In the genomic region with DNA sequence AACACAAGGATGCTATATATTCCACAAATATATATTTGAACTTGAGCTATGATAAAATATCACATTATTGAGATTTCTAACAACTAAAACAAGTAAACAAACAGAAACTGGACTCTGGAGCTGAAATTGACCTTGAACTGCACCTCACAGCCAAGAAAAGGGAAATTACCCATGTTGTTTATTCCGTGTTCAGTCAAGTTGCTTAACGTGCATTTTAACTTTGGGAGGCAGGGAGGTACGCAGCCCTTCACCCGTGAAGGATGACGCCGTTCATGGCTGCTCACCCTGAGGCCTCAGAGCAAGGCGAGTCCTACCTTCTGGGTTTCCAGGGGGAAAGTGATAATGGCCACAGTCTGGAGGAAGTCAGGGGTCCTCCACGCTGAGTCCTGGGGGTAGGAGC, we compare ENCODE assay signal across 21 mouse cellular contexts.
DNase-seq lines count a peak whose midpoint lies in the region; ATAC-seq and TF ChIP-seq lines count a peak whose summit lies in the region.
"Had no signal": no experiment of that assay in that cellular context is flagged by ENCODE, and none has a peak within 500 bp of the region (broad histone marks: within the 10 kb centered on the region; RNA-seq: fewer than 3 reads in every experiment).

No protein-coding gene starts in this region.

- no peak for DNase-seq in hindbrain, embryonic 10.5 days (ENCODE audit: low spot score)
- DNase-seq in liver, adult 2 months (ENCODE audit: extremely low read depth, low read depth, low spot score) = peak; percentile 91
- DNase-seq in liver, embryonic 11.5 days (ENCODE audit: low spot score) = no peak
- peak; percentile 69 to 71 for DNase-seq in kidney, postnatal 36 days
- DNase-seq: adrenal gland, adult 8-10 months; adrenal gland, postnatal 36 days; B cell, adult 2 months; cerebellum, adult 2 months; cerebellum, postnatal 14 days; embryo, embryonic 11 days; gastrocnemius, postnatal 36 days; heart, adult 18-20 months had no signal

- no peaks in the 10 kb centered on the region for H3K36me3 ChIP-seq in hindbrain, embryonic 10.5 days
- H3K36me3 ChIP-seq in hindbrain, embryonic 13.5 days = no peaks in the 10 kb centered on the region
- no peaks in the 10 kb centered on the region for H3K36me3 ChIP-seq in liver, adult 2 months (ENCODE audit: control insufficient read depth, insufficient read depth, low read length)
- H3K36me3 ChIP-seq in liver, embryonic 11.5 days (ENCODE audit: control insufficient read depth, insufficient read depth, low read length) = no peaks in the 10 kb centered on the region
- H3K36me3 ChIP-seq in heart, embryonic 11.5 days (ENCODE audit: control insufficient read depth, insufficient read depth, low read length) = no peaks in the 10 kb centered on the region
- H3K36me3 ChIP-seq: embryonic facial prominence, embryonic 15.5 days; forebrain, embryonic 15.5 days; G1E; heart, embryonic 12.5 days had no signal

- H3K4me1 ChIP-seq in hindbrain, embryonic 10.5 days (replicated peaks) = no peaks in the 10 kb centered on the region
- peaks cover 8% of the 10 kb centered on the region for H3K4me1 ChIP-seq in hindbrain, embryonic 13.5 days (replicated peaks)
- H3K4me1 ChIP-seq in liver, adult 2 months (ENCODE audit: control insufficient read depth, insufficient read depth, low read length) = peaks cover 10% of the 10 kb centered on the region; the same call in 1 of the 2 replicates
- H3K4me1 ChIP-seq in liver, embryonic 11.5 days (replicated peaks; ENCODE audit: control insufficient read depth, insufficient read depth, low read length) = no peaks in the 10 kb centered on the region
- H3K4me1 ChIP-seq in heart, embryonic 11.5 days (ENCODE audit: control insufficient read depth, insufficient read depth, low read length) = no peaks in the 10 kb centered on the region
- H3K4me1 ChIP-seq: embryonic facial prominence, embryonic 15.5 days; heart, embryonic 12.5 days had no signal

- 84% methylated on average over 8 of the region's 8 CpGs for WGBS in hindbrain, embryonic 10.5 days
- 84% methylated on average over 8 of the region's 8 CpGs for WGBS in hindbrain, embryonic 13.5 days
- WGBS in liver, adult 2 months = 29% methylated on average over 8 of the region's 8 CpGs
- WGBS in liver, embryonic 11.5 days = 78% methylated on average over 8 of the region's 8 CpGs
- 74% methylated on average over 8 of the region's 8 CpGs for WGBS in heart, embryonic 11.5 days (ENCODE audit: insufficient replicate concordance)

- no peak for TF ChIP-seq POLR2A in liver, adult 2 months (IDR thresholded peaks at IDR 0.05; ENCODE audit: extremely low read depth, insufficient read depth, low read length)

- H3K4me3 ChIP-seq in hindbrain, embryonic 10.5 days = no peak overlapping the region
- H3K4me3 ChIP-seq in hindbrain, embryonic 13.5 days = no peak overlapping the region
- H3K4me3 ChIP-seq in liver, adult 2 months (ENCODE audit: insufficient read depth, low read depth, low read length) = no peak overlapping the region
- no peak overlapping the region for H3K4me3 ChIP-seq in liver, embryonic 11.5 days (ENCODE audit: low read depth, low read length)
- no peak overlapping the region for H3K4me3 ChIP-seq in heart, embryonic 11.5 days (ENCODE audit: low read depth, low read length)
- H3K4me3 ChIP-seq: embryonic facial prominence, embryonic 15.5 days; forebrain, embryonic 15.5 days; heart, embryonic 12.5 days had no signal

- no peaks in the 10 kb centered on the region for H3K79me2 ChIP-seq in liver, adult 2 months (ENCODE audit: control insufficient read depth, insufficient read depth, low read length)

- no peak overlapping the region for H3K9ac ChIP-seq in hindbrain, embryonic 13.5 days
- H3K9ac ChIP-seq in liver, adult 2 months (ENCODE audit: low read depth, low read length) = peak overlapping the region; percentile 5; the same call in 1 of the 2 replicates
- H3K9ac ChIP-seq in liver, embryonic 11.5 days (ENCODE audit: low read depth, low read length) = no peak overlapping the region
- H3K9ac ChIP-seq in heart, embryonic 11.5 days (ENCODE audit: low read depth, low read length) = no peak overlapping the region
- H3K9ac ChIP-seq: embryonic facial prominence, embryonic 15.5 days; forebrain, embryonic 15.5 days; heart, embryonic 12.5 days had no signal

- TF ChIP-seq CTCF in liver, adult 2 months (IDR thresholded peaks at IDR 0.05; ENCODE audit: low read depth, low read length) = no peak

- H3K4me2 ChIP-seq in hindbrain, embryonic 13.5 days = no peak overlapping the region
- no peak overlapping the region for H3K4me2 ChIP-seq in liver, embryonic 11.5 days
- no peak overlapping the region for H3K4me2 ChIP-seq in heart, embryonic 11.5 days
- H3K4me2 ChIP-seq: embryonic facial prominence, embryonic 15.5 days; forebrain, embryonic 15.5 days; heart, embryonic 12.5 days had no signal

- no peaks in the 10 kb centered on the region for H3K27me3 ChIP-seq in hindbrain, embryonic 10.5 days (ENCODE audit: insufficient read depth, poor library complexity, severe bottlenecking)
- H3K27me3 ChIP-seq in hindbrain, embryonic 13.5 days = peaks cover 4% of the 10 kb centered on the region; the same call in 1 of the 2 replicates
- no peaks in the 10 kb centered on the region for H3K27me3 ChIP-seq in liver, adult 2 months (ENCODE audit: control insufficient read depth, insufficient read depth, low read length)
- no peaks in the 10 kb centered on the region for H3K27me3 ChIP-seq in liver, embryonic 11.5 days (replicated peaks; ENCODE audit: control insufficient read depth, insufficient read depth, low read length)
- H3K27me3 ChIP-seq in heart, embryonic 11.5 days (ENCODE audit: control insufficient read depth, insufficient read depth, low read length) = no peaks in the 10 kb centered on the region
- H3K27me3 ChIP-seq: embryonic facial prominence, embryonic 15.5 days; forebrain, embryonic 15.5 days; heart, embryonic 12.5 days had no signal

- H3K27ac ChIP-seq in hindbrain, embryonic 10.5 days = 0 out of 2 replicates have a peak overlapping the region, but pooled peaks have one; percentile 23
- no peak overlapping the region for H3K27ac ChIP-seq in hindbrain, embryonic 13.5 days
- H3K27ac ChIP-seq in liver, adult 2 months (replicated peaks; ENCODE audit: insufficient read depth, low read depth, low read length) = peak overlapping the region; percentile 27; the same call in 1 of the 2 replicates
- H3K27ac ChIP-seq in liver, embryonic 11.5 days (ENCODE audit: low read depth, low read length) = no peak overlapping the region
- H3K27ac ChIP-seq in heart, embryonic 11.5 days (ENCODE audit: low read depth, low read length) = no peak overlapping the region
- H3K27ac ChIP-seq: embryonic facial prominence, embryonic 15.5 days; forebrain, embryonic 15.5 days had no signal

- ATAC-seq in hindbrain, embryonic 13.5 days (ENCODE audit: low FRiP score) = no peak
- no peak for ATAC-seq in liver, embryonic 11.5 days (replicated peaks; ENCODE audit: low FRiP score)
- no peak for ATAC-seq in heart, embryonic 11.5 days (replicated peaks; ENCODE audit: insufficient number of reproducible peaks, low FRiP score, low TSS enrichment)
- ATAC-seq in megakaryocyte progenitor cell, adult 5-6 weeks (replicated peaks; ENCODE audit: poor library complexity) = no peak
- ATAC-seq: CD4-positive, CD25-positive, alpha-beta regulatory T cell, adult 4 months; forebrain, embryonic 15.5 days; hindbrain, embryonic 16.5 days had no signal

- no peaks in the 10 kb centered on the region for H3K9me3 ChIP-seq in hindbrain, embryonic 10.5 days
- H3K9me3 ChIP-seq in hindbrain, embryonic 13.5 days = no peaks in the 10 kb centered on the region
- no peaks in the 10 kb centered on the region for H3K9me3 ChIP-seq in liver, embryonic 11.5 days (ENCODE audit: control insufficient read depth, low read length)
- H3K9me3 ChIP-seq in heart, embryonic 11.5 days (replicated peaks; ENCODE audit: control insufficient read depth, low read length) = no peaks in the 10 kb centered on the region
- H3K9me3 ChIP-seq: embryonic facial prominence, embryonic 15.5 days; forebrain, embryonic 15.5 days; heart, embryonic 12.5 days had no signal

Comparison
In these comparisons a context has a peak if more than half of its experiments do, and no peak if none do; other contexts are left out.
1. DNase-seq: peak in liver, adult 2 months (single experiment) and kidney, postnatal 36 days (2 of 2); none in hindbrain, embryonic 10.5 days (single experiment) and liver, embryonic 11.5 days (single experiment).
2. H3K27ac ChIP-seq: peak in hindbrain, embryonic 10.5 days (single experiment) and liver, adult 2 months (single experiment); none in hindbrain, embryonic 13.5 days (single experiment), liver, embryonic 11.5 days (single experiment) and heart, embryonic 11.5 days (single experiment).